Mouse (Mus musculus) heart, embryonic 14.5 days (tissue): ENCODE results near the gene Ecpas. TPM values are rescaled to one million over a fixed set of nuclear protein-coding genes. Genes with fewer than 3 reads are reported as not detected.

Source experiments
- ATAC-seq: fragments of 200-750 bp; cut with Nextera tagmentation; 2 replicates; pipeline ENCODE4 v1.8.0; 2017; ENCODE audit warnings: low read depth, moderate TSS enrichment; ENCODE audit not compliant: insufficient number of reproducible peaks, insufficient read depth, low FRiP score
- H3K27ac ChIP-seq, 2 experiments: fragments of 200-500 bp in 1 of 2; fragments of 300-500 bp in 1 of 2; sonication (generic) in 1 of 2; replicated peaks in 1 of 2; 2 replicates each; pipeline ENCODE4 v1.5.1; 2012 to 2014; ENCODE audit warnings: low read depth in 2 of 2, low read length in 2 of 2, control low read depth in 1 of 2, mild to moderate bottlenecking in 1 of 2, mixed read lengths in 1 of 2; ENCODE audit not compliant: control insufficient read depth in 1 of 2, insufficient read depth in 1 of 2
- H3K27me3 ChIP-seq: fragments of 300-500 bp; sonication (generic); 2 replicates; pipeline ENCODE4 v1.6.1; 2014; ENCODE audit warnings: mild to moderate bottlenecking, low read length, control low read depth; ENCODE audit not compliant: control insufficient read depth, insufficient read depth
- H3K36me3 ChIP-seq: fragments of 300-500 bp; sonication (generic); 2 replicates; pipeline ENCODE4 v1.6.1; 2014; ENCODE audit warnings: mild to moderate bottlenecking, control low read depth, low read length, mixed read lengths; ENCODE audit not compliant: control insufficient read depth, insufficient read depth
- H3K4me1 ChIP-seq, 2 experiments: fragments of 200-500 bp in 1 of 2; fragments of 300-500 bp in 1 of 2; sonication (generic) in 1 of 2; 2 replicates each; pipeline ENCODE4 v1.6.1; 2012 to 2014; ENCODE audit warnings: low read length in 2 of 2, control low read depth in 1 of 2, mixed read lengths in 1 of 2; ENCODE audit not compliant: control insufficient read depth in 2 of 2, insufficient read depth in 2 of 2
- H3K4me2 ChIP-seq: fragments of 300-500 bp; sonication (generic); 2 replicates; pipeline ENCODE4 v1.6.1; 2014; ENCODE audit warnings: mild to moderate bottlenecking, low read length
- H3K4me3 ChIP-seq, 2 experiments: fragments of 200-500 bp in 1 of 2; fragments of 300-500 bp in 1 of 2; sonication (generic) in 1 of 2; 2 replicates each; pipeline ENCODE4 v1.5.1; 2012 to 2014; ENCODE audit warnings: low read length in 2 of 2, mild to moderate bottlenecking in 2 of 2, control low read depth in 1 of 2, low read depth in 1 of 2, moderate library complexity in 1 of 2; ENCODE audit not compliant: control insufficient read depth in 1 of 2, insufficient read depth in 1 of 2
- H3K9ac ChIP-seq: fragments of 300-500 bp; sonication (generic); 2 replicates; pipeline ENCODE4 v1.6.1; 2014; ENCODE audit warnings: mild to moderate bottlenecking, low read length
- H3K9me3 ChIP-seq: fragments of 300-500 bp; sonication (generic); 2 replicates; pipeline ENCODE4 v1.6.1; 2016; ENCODE audit warnings: low read length, control low read depth; ENCODE audit not compliant: control insufficient read depth
- WGBS: fragments of 180-500 bp; shearing (Covaris S2); extraction: QIAGEN DNeasy Blood & Tissue Kit; methylation state at CpG from one replicate; pipeline ENCODE4 v1.1.7; 2014; 5-methylcytosine and 5-hydroxymethylcytosine counted together
- polyA plus RNA-seq: library from polyadenylated mRNA; unstranded; fragments of >200 nt; fragmentation: Nextera tagmentation; extraction: Ambion mirVana; gene quantifications from 2 replicates; pipeline ENCODE4 v1.2.1, GENCODE M21; 2014

The Ecpas gene
- polyA plus RNA-seq, 1 experiment from 2014 or later: 37.7 TPM

DNA sequence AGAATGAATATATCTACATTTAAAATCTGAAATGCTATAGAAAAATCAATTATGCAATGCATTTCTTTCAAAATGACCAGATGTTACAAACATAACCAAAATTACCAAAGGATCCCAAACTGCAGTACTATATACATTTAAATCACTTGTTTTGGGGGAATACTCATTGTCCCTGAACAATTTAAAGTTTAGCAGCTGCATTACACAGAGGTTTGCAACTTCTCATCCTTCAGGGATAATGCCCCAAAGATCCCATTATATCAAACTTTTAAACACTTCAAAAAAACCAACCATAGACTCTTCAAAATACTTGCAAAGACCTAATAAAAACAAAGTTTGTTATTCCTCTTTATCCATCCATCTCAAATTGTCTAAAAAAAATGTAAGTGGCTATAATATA, 124.9 kb downstream of the Ecpas start, which contains the start of gene Olfr267:
TSS of gene Olfr267 (minus strand) at position 101 of the 400 bp plus-strand sequence.
- Histone ChIP-seq H3K27ac (no peak within 1 kb of the TSS), H3K9me3 (no peaks in the 10 kb centered on the region), H3K27me3 (no peaks in the 10 kb centered on the region), H3K4me2 (no peak within 1 kb of the TSS), H3K4me3 (no peak within 1 kb of the TSS), H3K4me1 (no peaks in the 10 kb centered on the region), H3K9ac (no peak within 1 kb of the TSS), H3K36me3 (no peaks in the 10 kb centered on the region)
- ATAC-seq: no peak

DNA sequence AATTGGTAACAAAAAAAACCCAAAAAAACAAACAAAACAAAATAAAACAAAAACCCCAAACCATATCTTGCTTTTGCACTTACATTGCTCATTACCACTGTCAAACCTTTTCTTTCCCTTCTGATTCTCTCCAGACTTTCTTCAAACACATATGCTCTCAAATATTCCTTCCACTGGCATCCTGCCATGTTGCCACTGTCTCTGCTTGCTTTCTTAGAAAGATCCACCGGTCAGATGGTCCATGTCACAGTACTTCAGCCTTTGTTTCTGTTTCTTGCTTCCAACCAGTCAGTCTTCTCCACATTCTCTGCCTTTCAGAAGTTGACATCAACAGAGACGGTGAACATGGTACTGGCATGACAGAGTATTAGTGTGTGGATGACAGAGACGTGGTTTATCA, 125.9 kb downstream of the Ecpas start:
- H3K9me3 ChIP-seq: no peaks in the 10 kb centered on the region
- H3K9ac ChIP-seq: no peak overlapping the region
- no peak overlapping the region for H3K4me3 ChIP-seq
- no peaks in the 10 kb centered on the region for H3K36me3 ChIP-seq
- H3K4me1 ChIP-seq: no peaks in the 10 kb centered on the region
- ATAC-seq: no peak
- H3K27ac ChIP-seq: no peak overlapping the region
- 34% methylated on average over 3 of the region's 3 CpGs for WGBS
- no peaks in the 10 kb centered on the region for H3K27me3 ChIP-seq
- no peak overlapping the region for H3K4me2 ChIP-seq

DNA sequence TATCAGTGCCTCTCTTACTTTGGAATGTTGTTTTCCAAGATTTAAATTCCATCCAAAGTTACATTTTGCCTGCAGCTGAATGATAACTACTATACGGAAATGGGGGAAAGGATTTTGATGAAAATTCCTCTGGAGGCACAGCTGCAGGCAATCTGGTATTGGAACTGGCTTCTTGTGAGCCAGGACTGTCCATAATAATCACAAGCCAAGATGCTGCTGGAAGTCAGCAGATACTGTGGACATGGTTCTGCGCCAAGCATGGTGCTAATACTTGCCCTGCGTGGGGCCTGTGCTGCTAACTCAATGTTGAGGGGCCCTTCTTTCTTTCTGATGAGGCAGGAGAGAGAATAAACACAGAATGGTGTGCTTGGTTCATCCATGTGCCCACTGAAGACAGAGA, 149.1 kb downstream of the Ecpas start:
- Histone ChIP-seq H3K4me1 (no peaks in the 10 kb centered on the region), H3K27me3 (no peaks in the 10 kb centered on the region), H3K9ac (no peak overlapping the region), H3K9me3 (no peaks in the 10 kb centered on the region), H3K4me2 (no peak overlapping the region), H3K4me3 (no peak overlapping the region), H3K27ac (no peak overlapping the region), H3K36me3 (no peaks in the 10 kb centered on the region)
- WGBS: 70% methylated on average over 3 of the region's 3 CpGs
- ATAC-seq: no peak

DNA sequence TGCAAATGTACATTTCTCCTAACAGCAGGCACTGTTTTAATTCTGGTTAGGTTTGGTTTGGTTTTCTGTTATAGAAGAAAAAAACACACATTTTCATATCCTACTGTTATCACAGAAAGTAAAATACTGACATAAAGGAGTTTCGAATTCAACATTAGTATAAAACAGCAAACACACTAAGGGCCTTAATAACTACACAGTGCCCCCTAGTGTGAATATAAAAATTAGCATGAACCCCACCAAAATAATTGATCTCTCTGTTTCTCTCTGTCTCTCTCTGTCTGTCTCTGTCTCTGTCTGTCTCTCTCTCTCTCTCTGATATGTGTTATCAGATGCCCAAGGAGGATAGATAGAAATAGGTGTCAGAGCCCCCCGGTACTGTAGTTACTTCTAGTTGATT, 163.0 kb downstream of the Ecpas start:
- H3K9me3 ChIP-seq: no peaks in the 10 kb centered on the region
- no peak for ATAC-seq
- H3K4me3 ChIP-seq: no peak overlapping the region
- no peak overlapping the region for H3K9ac ChIP-seq
- H3K4me1 ChIP-seq: no peaks in the 10 kb centered on the region
- H3K27me3 ChIP-seq: no peaks in the 10 kb centered on the region
- 57% methylated on average over 2 of the region's 2 CpGs for WGBS
- no peaks in the 10 kb centered on the region for H3K36me3 ChIP-seq
- H3K27ac ChIP-seq: no peak overlapping the region
- H3K4me2 ChIP-seq: peak overlapping the region; percentile 13; the same call in 1 of the 2 replicates

DNA sequence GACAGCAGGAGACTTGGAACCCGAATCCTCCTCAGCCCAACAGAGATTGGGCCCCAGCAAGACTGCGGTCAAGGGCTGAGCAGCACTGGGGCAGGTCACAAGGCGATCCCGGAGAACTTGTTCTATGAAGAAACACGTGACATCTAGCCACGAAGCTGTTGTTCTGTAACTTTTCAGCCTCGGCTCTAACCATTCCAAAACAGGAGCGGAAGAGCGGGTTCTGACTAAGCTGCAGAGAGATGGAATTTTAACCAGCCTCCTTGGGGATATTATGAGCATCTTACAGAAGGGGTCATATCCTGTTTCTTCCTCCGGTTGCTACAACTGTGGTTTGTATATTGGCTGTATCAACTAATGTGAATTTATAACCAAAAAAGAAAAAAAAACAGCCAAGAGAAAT, 163.4 kb downstream of the Ecpas start:
- WGBS: 63% methylated on average over 10 of the region's 10 CpGs
- ATAC-seq: no peak
- Histone ChIP-seq H3K9ac (no peak overlapping the region), H3K9me3 (no peaks in the 10 kb centered on the region), H3K4me1 (no peaks in the 10 kb centered on the region), H3K36me3 (no peaks in the 10 kb centered on the region), H3K4me3 (no peak overlapping the region), H3K4me2 (peak overlapping the region; percentile 13; the same call in 1 of the 2 replicates), H3K27me3 (no peaks in the 10 kb centered on the region), H3K27ac (no peak overlapping the region)

Other genes with a start within 250 kb of the Ecpas start
- gene Olfr267, start 125.0 kb downstream of the Ecpas start, polyA plus RNA-seq: not detected in 2 replicates
- 0.16 and 0.23 TPM in 2 replicates for gene Zkscan16, start 30.9 kb upstream of the Ecpas start, polyA plus RNA-seq
- 10.1 and 10.7 TPM in 2 replicates for gene Ptgr1, start 74.4 kb upstream of the Ecpas start, polyA plus RNA-seq
- gene Dnajc25, start 82.3 kb upstream of the Ecpas start, polyA plus RNA-seq: 13.7 and 15.9 TPM in 2 replicates
- 12.2 and 15.9 TPM in 2 replicates for gene Gm20503, start 90.5 kb upstream of the Ecpas start, polyA plus RNA-seq
- gene Gng10, start 122.3 kb upstream of the Ecpas start, polyA plus RNA-seq: 31.5 and 47.5 TPM in 2 replicates
- not detected in 2 replicates for gene AI481877, start 226.2 kb upstream of the Ecpas start, polyA plus RNA-seq